Mouse (Mus musculus) CH12F3 (cell line): ENCODE measurements around the gene Cd300a.

Experiments
- in situ Hi-C: fragments of 300-500 bp; cut with MboI; formaldehyde crosslinking; loops from 2 replicates; pipeline ENCODE4 v1.14.3; 2020; ENCODE audit warnings: low sequenced_read_pairs

The Cd300a gene

DNA sequence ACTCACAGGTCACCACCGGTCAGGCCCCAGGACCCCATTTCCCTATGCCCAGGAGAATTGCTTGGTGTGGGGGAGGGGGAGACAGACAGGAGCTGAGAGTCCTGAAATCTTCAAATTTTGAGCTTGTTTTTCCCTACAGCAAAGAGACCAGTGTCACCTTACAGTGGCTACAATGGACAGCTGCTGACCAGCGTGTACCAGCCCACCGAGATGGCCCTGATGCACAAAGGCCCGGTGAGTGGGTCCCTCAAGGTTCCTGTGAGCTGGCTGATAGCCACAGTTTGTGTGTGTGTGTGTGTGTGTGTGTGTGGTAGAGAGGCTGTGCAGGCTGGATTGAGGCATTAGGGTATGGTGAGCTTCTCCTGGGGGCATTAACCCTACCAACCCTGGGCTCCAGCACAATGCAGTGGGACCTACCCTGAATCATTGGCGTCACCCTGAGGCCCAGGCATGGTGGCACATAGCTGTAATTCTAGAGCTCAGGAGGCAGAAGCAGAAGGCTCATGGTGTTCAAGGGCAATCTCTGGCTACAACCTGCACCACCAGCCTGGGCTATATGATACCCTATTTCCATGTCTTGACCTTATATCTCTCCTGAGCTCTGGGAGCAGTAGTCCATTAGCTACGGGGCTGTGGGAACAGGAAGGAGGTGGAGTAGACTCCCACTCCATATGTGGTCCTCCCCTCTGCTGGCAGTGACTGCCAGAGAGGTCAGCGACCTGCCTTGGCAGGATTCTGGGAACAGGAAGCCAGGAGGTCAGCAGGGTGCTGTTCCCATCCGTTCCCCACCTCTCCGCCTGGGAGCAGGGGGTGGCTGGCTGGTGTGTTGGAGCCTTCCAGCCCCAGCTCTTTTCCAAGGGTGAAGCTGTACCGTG, 23.1 kb upstream of the Cd300a start:
- in situ Hi-C loops: no loop called here

DNA sequence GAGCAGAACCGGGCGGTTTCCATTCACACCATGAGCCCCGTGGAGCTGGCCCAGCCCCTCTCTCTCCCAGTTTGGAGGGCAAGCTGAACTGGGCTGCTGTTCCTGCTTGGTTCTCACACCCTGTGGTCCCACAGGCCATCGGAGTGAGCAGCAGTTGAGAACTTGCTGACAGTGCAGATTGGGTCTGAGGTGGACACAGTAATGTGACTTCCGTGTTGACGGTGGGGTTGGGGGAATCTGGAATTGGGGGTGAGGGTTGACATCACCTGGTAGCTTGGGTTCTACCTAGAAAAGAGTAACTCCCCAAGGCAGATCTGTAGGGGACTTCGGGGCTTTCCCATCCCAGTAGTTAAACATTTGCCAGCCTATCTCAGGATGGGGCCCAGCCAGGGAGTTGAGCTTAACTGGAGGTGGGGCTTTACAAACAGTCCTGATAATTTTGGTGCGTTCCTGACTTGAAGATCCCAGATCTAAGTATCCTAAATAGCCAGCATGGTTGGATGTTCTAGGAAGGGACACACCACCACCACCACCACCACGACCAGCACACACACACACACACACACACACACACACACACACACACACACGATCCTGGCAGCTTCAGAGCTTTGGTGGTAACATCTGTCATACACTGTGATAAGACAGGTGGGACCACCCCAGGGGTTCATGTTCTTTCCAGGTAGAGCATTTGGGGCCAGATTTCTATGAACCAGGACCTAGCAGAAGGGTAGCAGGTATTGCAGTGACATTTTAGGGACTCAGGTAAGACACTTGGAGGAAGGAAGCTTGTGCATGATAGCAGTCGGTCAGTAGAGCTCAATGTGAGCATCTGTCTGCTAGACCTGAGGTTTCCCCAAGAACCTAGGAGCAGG, 22.2 kb upstream of the Cd300a start:
- in situ Hi-C loops: no loop called here

DNA sequence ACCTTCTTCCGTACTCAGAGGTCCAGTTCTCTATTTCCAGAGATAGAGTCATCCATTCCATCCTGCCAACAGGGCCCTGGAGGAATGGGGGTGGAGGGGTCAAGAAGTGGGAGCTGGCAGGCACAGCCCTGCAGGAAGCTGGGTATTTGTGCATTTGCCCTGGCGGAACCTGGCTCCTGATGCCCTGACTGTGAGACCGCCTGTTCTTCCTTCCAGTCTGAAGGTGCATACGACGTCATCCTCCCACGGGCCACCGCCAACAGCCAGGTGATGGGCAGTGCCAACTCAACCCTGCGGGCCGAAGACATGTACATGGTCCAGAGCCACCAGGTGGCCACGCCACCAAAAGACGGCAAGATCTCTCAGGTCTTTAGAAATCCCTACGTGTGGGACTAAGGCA, 21.6 kb upstream of the Cd300a start:
- in situ Hi-C loops: no loop called here

DNA sequence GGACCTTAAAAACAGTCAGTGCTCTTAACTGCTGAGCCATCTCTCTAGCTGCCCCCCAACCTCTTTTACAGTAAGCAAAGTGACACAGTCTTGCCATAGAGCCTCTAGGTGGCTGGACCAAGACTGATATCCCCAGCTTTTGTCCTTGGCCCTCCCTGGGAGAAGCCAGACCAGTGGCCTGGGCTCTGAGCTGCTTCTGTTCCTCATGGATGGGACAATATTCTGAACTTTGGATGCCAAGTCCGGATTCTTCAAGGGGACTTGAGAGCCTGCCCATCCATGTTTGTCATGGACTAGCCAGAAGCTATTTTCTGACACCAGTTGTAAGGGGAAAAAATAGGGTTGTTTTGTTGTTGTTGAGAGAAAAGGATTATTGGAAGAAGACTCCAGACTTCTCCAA, 20.1 kb upstream of the Cd300a start:
- in situ Hi-C loops: no loop called here

DNA sequence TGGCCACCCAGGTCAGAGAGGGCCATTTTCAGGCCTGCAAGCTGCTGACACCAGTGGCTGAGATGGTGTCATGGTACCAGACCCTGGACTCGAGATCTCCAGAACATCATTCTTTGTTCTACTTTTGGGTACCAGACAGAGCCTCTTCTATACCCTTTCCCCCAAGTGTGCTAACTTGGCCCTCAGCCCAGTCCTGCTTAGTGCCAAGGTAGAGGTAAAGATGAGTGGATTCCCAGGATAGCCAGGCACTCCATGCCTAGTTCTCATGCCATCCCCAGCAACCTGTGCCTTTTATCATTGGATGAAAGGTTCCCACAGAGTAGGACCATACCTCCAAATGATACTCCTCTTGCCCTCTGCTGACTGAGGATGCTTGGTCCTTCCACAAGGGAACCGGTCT, 18.3 kb upstream of the Cd300a start:
- in situ Hi-C loops: no loop called here

DNA sequence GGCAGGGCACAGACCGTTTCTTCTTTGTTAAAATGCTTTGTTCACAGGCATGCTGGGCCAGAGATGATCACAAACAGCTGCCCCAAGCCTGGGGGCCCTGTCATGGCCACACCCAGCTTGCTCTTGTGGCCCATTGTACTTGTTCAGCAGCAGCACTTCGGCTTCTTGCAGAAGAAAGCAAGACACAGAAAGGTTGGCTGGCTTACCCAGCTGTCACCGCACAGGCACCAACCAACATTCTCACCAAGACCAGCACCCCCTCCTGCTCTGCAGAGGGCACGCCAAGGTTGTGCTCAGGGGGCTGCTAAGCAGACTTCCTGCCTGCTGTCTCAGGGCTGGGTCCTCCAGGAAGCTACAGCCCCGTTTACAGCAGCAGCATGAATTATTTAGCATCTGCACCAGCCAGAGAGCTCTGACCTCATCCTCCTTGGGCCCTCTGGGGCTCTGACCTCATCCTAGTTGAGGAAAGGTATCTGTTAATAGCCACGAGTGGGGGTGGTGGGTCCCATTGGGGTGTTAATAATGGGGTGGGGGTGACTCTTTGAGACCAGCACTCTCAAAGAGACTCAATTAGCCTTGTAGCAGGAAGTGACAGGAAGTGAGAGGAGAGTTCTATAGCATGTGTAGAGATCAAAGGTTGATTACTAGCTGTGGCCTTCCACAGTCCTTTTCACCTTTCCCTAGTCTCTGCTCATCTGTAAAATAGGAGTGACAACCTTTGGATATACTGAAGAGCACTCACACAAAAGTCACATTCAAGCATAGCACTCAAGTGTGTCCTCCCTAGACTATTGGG, 16.6 kb upstream of the Cd300a start:
- in situ Hi-C loops: no loop called here

DNA sequence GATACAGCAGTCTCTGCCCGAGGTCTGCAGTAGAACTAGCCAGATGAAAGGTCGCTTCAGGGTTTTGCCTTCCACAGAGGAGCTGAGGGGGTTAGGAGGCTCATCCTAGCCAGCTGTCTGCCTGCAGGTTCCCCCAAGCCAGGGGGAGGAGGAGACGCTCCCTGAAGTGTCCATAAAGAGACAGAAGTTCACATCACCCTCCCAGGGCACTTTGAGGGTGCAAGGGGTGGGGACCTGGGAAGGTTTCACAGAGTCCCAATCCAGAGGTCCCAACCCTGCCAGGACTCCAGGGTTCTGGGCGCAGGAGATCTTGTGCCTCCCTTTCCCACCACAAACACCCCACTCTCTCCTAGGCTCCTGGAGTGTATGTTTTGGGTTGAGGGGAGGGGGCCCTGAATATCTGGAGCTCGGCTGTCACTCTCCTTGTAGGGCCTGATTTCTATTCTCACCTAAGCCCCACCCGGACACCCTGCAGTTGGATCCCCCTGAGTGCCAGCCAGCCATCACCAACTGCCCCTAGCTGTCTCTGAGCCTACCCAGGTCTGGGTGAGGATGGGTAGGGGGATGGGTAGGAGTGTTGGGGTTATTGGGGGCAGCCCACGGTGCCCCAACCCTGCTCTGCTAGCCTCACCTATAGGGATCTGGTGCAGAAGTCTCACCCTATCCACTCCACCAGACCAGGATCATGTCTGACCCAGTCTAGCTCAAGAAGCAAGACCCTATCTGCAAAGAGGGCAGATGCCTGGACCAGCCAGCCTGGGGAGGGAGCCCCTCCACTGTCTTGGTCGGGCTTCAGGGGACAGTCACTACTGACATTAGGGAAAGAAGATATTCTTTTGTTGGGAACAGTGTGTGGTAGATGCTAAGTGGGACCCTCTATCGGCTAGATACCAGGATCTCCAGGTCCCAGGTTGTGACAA, 15.4 kb upstream of the Cd300a start:
- in situ Hi-C loops: no loop called here

DNA sequence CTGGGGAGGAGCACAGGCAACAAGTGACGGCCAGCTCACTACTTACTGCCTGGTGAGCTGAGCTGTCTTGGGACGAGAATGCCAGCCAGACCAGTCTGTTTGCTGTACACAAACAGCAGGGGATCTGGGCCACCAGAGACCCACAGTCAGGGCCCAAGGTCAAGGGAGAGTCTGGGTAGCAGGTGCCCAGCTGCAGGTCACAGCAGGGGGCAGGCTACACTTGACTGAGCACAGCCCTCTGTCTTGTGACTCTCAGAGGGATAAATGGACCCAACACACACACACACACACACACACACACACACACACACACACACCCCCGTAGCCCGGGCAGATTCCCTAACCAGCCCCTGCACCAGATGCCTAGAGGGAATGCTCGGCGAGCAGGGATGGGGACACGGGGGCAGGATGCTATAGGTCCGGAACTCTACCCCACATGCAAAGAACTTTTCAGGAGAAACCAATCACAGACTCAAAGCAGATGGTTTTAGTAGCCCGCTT, 14.5 kb upstream of the Cd300a start:
- in situ Hi-C loops: no loop called here

DNA sequence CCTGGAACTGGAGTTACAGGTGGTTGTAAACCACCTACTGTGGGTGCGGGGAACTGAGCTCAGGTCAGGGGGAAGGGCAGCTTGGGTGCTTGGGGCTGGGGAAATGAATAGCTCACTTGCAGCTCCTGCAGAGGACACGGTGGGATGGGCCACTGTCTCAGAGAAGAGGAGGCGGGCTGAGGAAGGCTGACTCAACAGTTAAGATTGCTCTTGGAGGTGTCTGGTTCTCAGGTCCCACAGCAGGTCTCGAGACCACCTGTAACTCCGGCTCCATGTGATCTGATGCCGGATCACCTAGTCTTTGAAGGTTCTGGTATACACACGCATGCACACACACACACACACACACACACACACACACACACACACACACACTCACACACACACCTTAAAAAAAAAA, 13.7 kb upstream of the Cd300a start:
- in situ Hi-C loops: no loop called here

DNA sequence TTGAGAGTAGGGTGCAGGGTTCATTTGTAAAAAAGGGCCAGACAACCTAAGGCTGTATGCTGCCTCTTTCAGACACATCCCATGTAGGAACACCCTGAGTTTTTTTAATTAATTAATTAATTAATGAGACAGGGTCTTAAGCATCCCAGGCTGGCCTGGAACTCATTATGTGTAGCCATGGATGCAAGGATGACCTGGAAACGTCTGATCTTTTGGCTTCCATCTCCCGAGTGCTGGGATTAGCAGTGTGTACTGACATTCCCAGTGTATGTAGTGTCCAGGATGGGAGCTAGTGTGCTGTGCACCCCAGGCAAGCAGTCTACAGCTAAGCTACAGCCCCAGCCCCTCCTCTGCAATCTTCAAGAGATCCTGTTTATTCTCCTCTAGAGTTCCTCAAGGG, 13.2 kb upstream of the Cd300a start:
- in situ Hi-C loops: no loop called here

DNA sequence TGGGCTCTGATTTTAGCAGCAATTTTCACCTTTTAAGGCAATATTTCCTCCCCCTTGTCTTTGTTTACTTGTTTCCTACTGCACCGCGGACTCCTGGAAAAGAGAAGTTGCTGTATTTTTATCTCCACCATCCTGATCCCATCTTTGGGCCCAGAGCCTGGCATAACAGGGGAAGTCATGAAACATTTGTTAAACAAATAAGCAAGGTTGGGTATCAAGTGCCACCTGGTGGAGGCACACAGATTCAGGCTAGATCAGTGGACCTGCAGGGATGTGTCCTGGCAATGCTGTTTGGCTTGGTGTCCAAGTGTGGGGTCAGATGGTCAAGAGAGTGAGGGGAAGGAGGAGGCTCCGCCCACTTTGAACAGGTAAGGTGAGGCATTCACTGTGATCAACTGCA, 12.7 kb upstream of the Cd300a start:
- in situ Hi-C loops: no loop called here

DNA sequence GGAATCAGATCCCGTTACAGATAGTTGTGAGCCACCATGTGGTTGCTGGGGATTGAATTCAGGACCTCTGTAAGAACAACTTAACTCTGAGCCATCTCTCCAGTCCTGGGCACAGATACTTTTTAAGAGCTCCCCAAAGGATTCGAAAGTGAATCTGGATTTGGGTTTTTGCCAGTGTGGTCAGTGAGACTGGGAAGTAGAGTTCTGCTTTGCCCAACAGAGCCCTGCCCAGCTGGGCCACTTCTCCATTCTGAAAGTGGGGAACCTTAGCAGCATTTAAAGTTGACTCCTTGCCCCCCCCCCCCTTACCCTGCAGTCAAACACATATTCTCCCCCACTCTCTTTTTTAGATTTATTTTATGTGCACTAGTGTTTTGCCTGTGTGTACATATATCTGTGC, 10.2 kb upstream of the Cd300a start:
- in situ Hi-C loops: no loop called here

DNA sequence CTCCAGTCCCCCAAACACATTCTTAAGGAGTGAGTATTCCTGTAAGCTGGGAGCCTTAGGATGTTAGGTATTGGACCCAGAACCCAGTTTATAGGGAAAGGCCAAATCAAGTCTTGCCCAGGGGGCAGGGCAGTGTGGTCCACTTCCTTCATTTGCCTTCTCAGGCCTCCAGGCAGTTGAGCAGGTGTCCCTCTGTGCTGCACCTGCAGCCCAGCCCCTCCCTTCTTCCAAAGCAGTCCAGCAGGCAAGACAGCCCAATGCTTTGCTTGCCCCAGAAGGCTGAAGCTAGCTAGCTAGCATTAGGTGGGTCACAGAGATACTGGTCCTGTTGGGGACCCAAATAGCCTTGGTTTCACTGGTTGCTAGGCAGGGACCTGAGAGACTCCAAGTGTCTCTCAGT, 9.7 kb upstream of the Cd300a start:
- in situ Hi-C loops: no loop called here

DNA sequence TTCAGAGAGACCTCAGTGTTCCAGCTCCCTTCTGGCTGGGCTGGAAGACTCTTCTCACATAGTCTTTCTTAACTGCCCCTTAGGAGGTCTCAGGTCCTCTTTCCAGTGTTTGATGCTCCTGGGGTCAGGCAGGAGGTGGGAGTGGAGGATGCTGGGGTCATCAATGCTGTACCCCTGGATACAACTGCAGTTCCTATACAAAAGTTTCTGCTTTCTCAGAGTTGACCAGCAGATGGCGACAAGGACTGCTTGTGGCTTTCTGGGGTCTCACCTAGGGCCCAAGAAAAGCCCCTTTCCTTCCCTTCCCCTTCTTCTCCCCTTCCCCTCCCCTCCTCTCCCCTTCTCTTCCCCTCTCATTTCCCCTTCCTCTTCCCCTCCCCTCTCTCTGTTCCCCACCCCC, 9.3 kb upstream of the Cd300a start:
- in situ Hi-C loops: no loop called here

DNA sequence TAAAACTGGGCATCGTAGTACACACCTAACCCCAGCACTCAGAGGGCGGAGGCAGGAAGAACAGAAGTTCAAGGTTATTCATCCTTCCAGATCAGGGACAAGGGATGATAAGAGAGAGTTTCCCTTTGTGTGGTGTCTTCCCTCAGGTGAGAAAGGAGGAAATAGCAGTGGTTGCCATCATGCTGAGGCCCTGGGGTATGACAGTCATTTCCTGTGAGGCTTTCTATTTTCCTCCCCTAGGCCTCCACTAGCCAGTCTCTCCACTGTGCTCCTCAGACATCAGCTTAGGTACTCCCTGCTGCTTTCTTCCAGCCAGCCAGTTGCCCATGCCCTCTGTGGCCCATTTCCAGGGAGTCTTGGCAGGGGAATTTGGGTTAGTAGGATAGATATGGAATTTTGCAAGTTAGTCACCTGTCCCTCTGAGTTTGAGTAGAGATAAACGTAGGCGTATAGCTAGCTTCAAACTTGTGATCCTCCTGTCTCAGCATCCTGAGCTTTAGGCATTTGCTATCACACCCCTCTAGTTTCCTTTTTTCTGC, 6.5 kb upstream of the Cd300a start:
- in situ Hi-C loops: no loop called here

DNA sequence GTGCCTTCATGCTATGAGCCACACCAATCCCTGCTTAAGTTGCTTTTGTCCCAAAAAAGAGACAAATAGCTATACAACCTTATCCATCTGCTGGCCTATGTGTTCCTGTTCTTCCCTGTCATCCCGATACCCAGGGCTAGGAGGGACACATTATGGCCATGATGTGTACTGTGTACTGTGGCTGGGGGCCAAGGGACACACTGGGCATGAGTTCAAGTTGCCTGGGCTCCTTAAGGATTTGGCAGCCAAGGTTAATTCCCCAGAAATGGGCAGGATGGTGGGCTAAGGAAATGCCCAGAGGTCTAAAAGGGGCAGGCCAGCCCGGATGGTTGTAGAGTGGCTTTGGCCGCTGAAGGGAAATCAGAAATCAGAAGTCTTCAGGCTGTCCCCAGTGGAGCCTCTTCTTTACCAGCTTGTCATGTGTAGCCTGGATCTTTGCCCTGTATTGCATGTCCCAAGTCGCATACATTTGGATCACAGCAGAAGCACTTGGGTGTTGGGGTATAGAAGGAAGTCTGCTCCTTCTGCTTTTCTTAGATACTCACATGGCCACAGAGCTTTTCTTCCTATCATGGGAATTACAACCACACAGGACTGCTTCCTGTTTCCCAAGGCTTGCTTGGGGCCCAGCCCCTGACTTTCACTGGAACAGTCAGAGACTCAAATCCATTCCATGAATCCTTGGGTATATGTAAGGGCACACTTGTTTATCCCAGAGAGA, 5.3 kb upstream of the Cd300a start:
- in situ Hi-C loops: no loop called here

DNA sequence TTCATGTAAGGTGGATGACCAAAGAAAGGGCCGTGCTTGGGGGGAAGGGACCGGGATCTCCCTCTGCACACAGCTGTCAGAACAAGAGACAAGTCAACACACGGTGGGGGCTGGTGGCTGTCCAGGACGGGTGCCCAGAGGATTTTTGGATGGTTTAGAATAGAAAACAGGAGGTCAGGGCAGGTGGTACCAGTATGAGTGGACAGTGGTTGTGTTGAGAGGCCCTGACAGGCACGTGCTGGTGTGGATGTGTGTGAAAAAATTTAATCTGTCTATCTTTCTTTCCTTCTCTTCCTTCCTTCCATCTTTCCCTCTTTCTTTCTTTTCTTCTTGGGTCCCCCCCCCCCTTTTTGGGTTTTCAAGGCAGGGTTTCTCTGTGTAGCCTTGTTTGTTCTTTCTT, 701 bp downstream of the Cd300a start:
- in situ Hi-C loops: no loop called here

DNA sequence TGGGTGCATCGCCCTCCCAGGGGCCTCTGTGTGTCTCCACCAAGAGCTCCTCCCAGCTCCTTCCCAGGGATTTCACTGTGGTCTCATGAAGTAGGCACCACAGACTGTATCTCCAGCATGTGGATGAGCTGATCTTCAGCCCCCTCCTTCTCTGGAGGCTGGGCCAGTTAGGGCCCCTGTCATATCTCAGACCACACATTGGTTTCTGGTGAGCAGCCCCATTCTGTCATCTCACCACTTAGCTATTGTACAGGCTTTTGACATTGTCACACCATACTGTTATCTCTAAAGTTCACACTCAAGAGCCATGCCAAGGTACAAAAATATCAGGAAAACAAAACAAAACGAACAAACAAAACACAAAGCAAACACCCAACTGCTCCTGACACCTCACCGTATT, 6.2 kb downstream of the Cd300a start:
- in situ Hi-C loops: no loop called here

DNA sequence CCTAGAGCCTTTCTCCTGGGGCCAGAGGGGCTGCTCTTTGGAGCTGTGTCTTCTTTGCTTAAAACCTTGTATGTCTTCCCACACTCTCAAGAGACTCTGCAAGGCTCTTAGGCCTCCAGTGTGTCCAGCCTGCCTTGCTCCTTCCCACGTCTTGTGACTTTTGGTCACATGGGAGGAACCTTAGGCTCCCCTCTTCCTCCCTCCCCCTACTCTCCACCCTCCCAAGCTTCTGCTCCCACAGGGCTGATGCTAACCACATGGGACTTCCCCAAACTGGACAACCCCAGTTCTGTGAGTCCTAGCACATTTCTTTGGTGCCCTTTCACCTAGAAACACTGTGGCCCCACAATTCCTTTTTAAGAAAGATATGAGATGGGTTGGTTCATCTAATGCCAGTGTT, 8.2 kb downstream of the Cd300a start:
- in situ Hi-C loops: no loop called here
